In genomic region chrX:159510716-159511051, GRCm38 (mm10) we compare ENCODE assay signal across 15 mouse cellular contexts. TPM values are rescaled to one million over a fixed set of nuclear protein-coding genes. Genes with fewer than 3 reads are reported as not detected.
DNase-seq lines count a peak whose midpoint lies in the region; ATAC-seq and TF ChIP-seq lines count a peak whose summit lies in the region.
"Had no signal": no experiment of that assay in that cellular context is flagged by ENCODE, and none has a peak within 500 bp of the region (broad histone marks: within the 10 kb centered on the region; RNA-seq: fewer than 3 reads in every experiment).

No protein-coding gene starts in this region.

- no peak overlapping the region for H3K27ac ChIP-seq in thymus, adult 2 months (ENCODE audit: control insufficient read depth, insufficient read depth, low read length)
- H3K27ac ChIP-seq in brown adipose tissue, adult 24 weeks (replicated peaks; ENCODE audit: low read depth, low read length): no peak overlapping the region
- no peak overlapping the region for H3K27ac ChIP-seq in liver, embryonic 15.5 days (replicated peaks)
- H3K27ac ChIP-seq in neural tube, embryonic 15.5 days (replicated peaks): no peak overlapping the region
- H3K27ac ChIP-seq: embryonic facial prominence, embryonic 10.5 days; forebrain, embryonic 12.5 days; heart, embryonic 13.5 days; hindbrain, embryonic 14.5 days; limb, embryonic 15.5 days; macrophage had no signal

- no peak overlapping the region for H3K9ac ChIP-seq in liver, embryonic 15.5 days
- H3K9ac ChIP-seq in neural tube, embryonic 15.5 days (replicated peaks): no peak overlapping the region
- H3K9ac ChIP-seq: forebrain, embryonic 12.5 days; heart, embryonic 13.5 days; hindbrain, embryonic 14.5 days; limb, embryonic 15.5 days had no signal

- WGBS in thymus, adult 2 months: 88% methylated on average over 9 of the region's 9 CpGs
- WGBS in liver, embryonic 15.5 days (ENCODE audit: insufficient replicate concordance): 52% methylated on average over 9 of the region's 9 CpGs
- WGBS in neural tube, embryonic 15.5 days: 76% methylated on average over 9 of the region's 9 CpGs

- TF ChIP-seq CTCF in thymus, adult 2 months (IDR thresholded peaks at IDR 0.05; ENCODE audit: borderline replicate concordance, control insufficient read depth, extremely low read depth, insufficient read depth, low read length, poor library complexity): no peak

- TF ChIP-seq POLR2A in thymus, adult 2 months (IDR thresholded peaks at IDR 0.05; ENCODE audit: control insufficient read depth, extremely low read depth, insufficient read depth, low read length, poor library complexity): no peak

- H3K9me3 ChIP-seq in liver, embryonic 15.5 days (replicated peaks): no peaks in the 10 kb centered on the region
- no peaks in the 10 kb centered on the region for H3K9me3 ChIP-seq in neural tube, embryonic 15.5 days (replicated peaks)
- H3K9me3 ChIP-seq: embryonic facial prominence, embryonic 10.5 days; forebrain, embryonic 12.5 days; heart, embryonic 13.5 days; limb, embryonic 15.5 days had no signal

- H3K27me3 ChIP-seq in thymus, adult 2 months (ENCODE audit: control insufficient read depth, insufficient read depth, low read length): no peaks in the 10 kb centered on the region
- H3K27me3 ChIP-seq in liver, embryonic 15.5 days: no peaks in the 10 kb centered on the region
- H3K27me3 ChIP-seq in neural tube, embryonic 15.5 days (replicated peaks): no peaks in the 10 kb centered on the region
- H3K27me3 ChIP-seq: forebrain, embryonic 12.5 days; heart, embryonic 13.5 days; limb, embryonic 15.5 days had no signal

- no peak for DNase-seq in thymus, adult 2 months
- no peak for DNase-seq in thymus, adult 18-20 months
- DNase-seq in frontal cortex, postnatal 10 days (ENCODE audit: low spot score in 2 of 2): no peak
- DNase-seq in lung, postnatal 25 days (ENCODE audit: low spot score): no peak
- DNase-seq: cerebellum, adult 9-10 months; kidney, adult 8-10 months had no signal

- H3K4me1 ChIP-seq in thymus, adult 2 months (replicated peaks; ENCODE audit: control insufficient read depth, insufficient read depth, low read length): peaks cover 3% of the 10 kb centered on the region; the same call in 1 of the 2 replicates
- no peaks in the 10 kb centered on the region for H3K4me1 ChIP-seq in brown adipose tissue, adult 24 weeks (ENCODE audit: control insufficient read depth, insufficient read depth, insufficient read length, low read length)
- no peaks in the 10 kb centered on the region for H3K4me1 ChIP-seq in liver, embryonic 15.5 days (replicated peaks)
- H3K4me1 ChIP-seq in neural tube, embryonic 15.5 days: no peaks in the 10 kb centered on the region
- H3K4me1 ChIP-seq: embryonic facial prominence, embryonic 10.5 days; forebrain, embryonic 12.5 days; heart, embryonic 13.5 days; limb, embryonic 15.5 days had no signal

- H3K4me2 ChIP-seq in liver, embryonic 15.5 days: peak overlapping the region; percentile 36
- H3K4me2 ChIP-seq in neural tube, embryonic 15.5 days: no peak overlapping the region
- H3K4me2 ChIP-seq: forebrain, embryonic 12.5 days; heart, embryonic 13.5 days; hindbrain, embryonic 14.5 days; limb, embryonic 15.5 days had no signal

- ATAC-seq in liver, embryonic 15.5 days (ENCODE audit: insufficient read depth): no peak; the same call in 1 of the 2 replicates
- no peak for ATAC-seq in neural tube, embryonic 15.5 days (ENCODE audit: low FRiP score)

- H3K4me3 ChIP-seq in thymus, adult 2 months (ENCODE audit: control insufficient read depth, insufficient read depth, low read length): peak overlapping the region; percentile 36
- H3K4me3 ChIP-seq in brown adipose tissue, adult 24 weeks (ENCODE audit: insufficient read depth, low read depth, low read length): peak overlapping the region; percentile 40
- peak overlapping the region; percentile 22 for H3K4me3 ChIP-seq in liver, embryonic 15.5 days (replicated peaks)
- no peak overlapping the region for H3K4me3 ChIP-seq in neural tube, embryonic 15.5 days (replicated peaks)
- H3K4me3 ChIP-seq: embryonic facial prominence, embryonic 10.5 days; forebrain, embryonic 12.5 days; heart, embryonic 13.5 days; limb, embryonic 15.5 days had no signal

- H3K36me3 ChIP-seq in thymus, adult 2 months (ENCODE audit: control insufficient read depth, insufficient read depth, low read length): no peaks in the 10 kb centered on the region
- H3K36me3 ChIP-seq in liver, embryonic 15.5 days (replicated peaks): no peaks in the 10 kb centered on the region
- no peaks in the 10 kb centered on the region for H3K36me3 ChIP-seq in neural tube, embryonic 15.5 days
- H3K36me3 ChIP-seq: embryonic facial prominence, embryonic 10.5 days; forebrain, embryonic 12.5 days; heart, embryonic 13.5 days; limb, embryonic 15.5 days had no signal

RNA-seq across cellular contexts. Expression of gene Bclaf3, which starts 15.8 kb away (rescaled TPM):
- 6.5 and 8.6 TPM in 2 replicates for polyA plus RNA-seq in thymus, adult 2 months (2012; rRNA removed)
- 4.7 and 4.8 TPM in 2 replicates for polyA plus RNA-seq in brown adipose tissue, adult 24 weeks (2012; ENCODE audit: insufficient read depth, insufficient read length, missing spikeins)
- 7.0 and 7.2 TPM in 2 replicates for polyA plus RNA-seq in liver, embryonic 15.5 days (2015; fragmentation: Nextera tagmentation; extraction: Ambion mirVana)
- 20.6 and 21.4 TPM in 2 replicates for polyA plus RNA-seq in neural tube, embryonic 15.5 days (2015; fragmentation: Nextera tagmentation; extraction: Ambion mirVana)
